Comparison of ENCODE assay signal across 8 mouse cellular contexts in the genomic region with DNA sequence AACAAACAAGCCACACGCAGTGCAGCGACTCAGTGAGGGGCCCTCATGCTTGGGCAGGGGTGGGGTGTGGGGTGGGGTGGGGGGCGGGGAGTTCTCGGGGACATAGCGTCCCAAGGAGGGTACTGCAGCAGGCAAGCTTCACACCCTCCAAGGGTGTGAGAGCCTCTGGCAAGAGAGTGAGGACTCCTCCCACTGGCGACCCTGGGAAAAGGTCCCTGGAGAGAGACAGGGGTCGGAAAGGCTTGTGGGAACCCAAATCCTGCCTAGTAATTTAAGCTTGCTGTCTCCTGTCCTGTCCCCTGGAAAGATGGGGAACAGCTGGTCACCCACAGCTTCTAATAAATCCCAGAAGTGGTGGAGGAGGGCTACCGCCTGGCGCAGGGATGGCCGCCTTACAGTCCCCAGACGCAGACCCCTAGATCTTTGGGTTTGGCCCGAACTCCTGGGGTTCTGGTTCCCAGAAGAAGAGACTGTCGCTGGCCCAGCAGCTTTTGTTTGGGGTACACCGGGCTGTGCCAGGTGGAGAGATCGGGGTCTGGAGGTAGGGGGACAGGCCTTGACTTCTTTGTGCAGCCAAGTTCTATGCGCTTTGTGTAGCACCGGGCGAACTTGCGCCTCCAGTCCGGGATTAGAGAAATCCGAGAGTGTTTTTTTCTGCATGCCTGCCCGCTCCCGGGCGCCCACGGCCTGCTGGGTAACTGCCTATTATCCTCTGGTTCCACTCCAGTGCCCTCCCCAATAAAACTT. TPM values are rescaled to one million over a fixed set of nuclear protein-coding genes. Genes with fewer than 3 reads are reported as not detected.
DNase-seq lines count a peak whose midpoint lies in the region; ATAC-seq lines count a peak whose summit lies in the region.

No protein-coding gene starts in this region.

- no peak overlapping the region for H3K4me3 ChIP-seq in heart, embryonic 12.5 days
- H3K4me3 ChIP-seq in hindbrain, embryonic 15.5 days: no peak overlapping the region
- H3K4me3 ChIP-seq in limb, embryonic 13.5 days: peak overlapping the region; percentile 27

- peak overlapping the region; percentile 52 for H3K4me2 ChIP-seq in heart, embryonic 12.5 days
- peak overlapping the region; percentile 47 for H3K4me2 ChIP-seq in hindbrain, embryonic 15.5 days
- peak overlapping the region; percentile 59 for H3K4me2 ChIP-seq in limb, embryonic 13.5 days (replicated peaks)

- peaks cover 92% of the 10 kb centered on the region for H3K27me3 ChIP-seq in heart, embryonic 12.5 days (replicated peaks)
- H3K27me3 ChIP-seq in hindbrain, embryonic 15.5 days: peaks cover 18% of the 10 kb centered on the region; the same call in 1 of the 2 replicates
- peaks cover 95% of the 10 kb centered on the region for H3K27me3 ChIP-seq in limb, embryonic 13.5 days

- no peaks in the 10 kb centered on the region for H3K36me3 ChIP-seq in heart, embryonic 12.5 days
- H3K36me3 ChIP-seq in hindbrain, embryonic 15.5 days: no peaks in the 10 kb centered on the region
- no peaks in the 10 kb centered on the region for H3K36me3 ChIP-seq in limb, embryonic 13.5 days

- ATAC-seq in heart, embryonic 12.5 days (ENCODE audit: insufficient number of reproducible peaks, low FRiP score): no peak
- ATAC-seq in hindbrain, embryonic 15.5 days (ENCODE audit: low FRiP score, low read depth): 0 out of 2 replicates have a peak, but pooled peaks have one; percentile 32
- ATAC-seq in limb, embryonic 13.5 days (ENCODE audit: low FRiP score, low read depth): peak; percentile 69

- H3K9ac ChIP-seq in heart, embryonic 12.5 days: no peak overlapping the region
- 0 out of 2 replicates have a peak overlapping the region, but pooled peaks have one; percentile 15 for H3K9ac ChIP-seq in hindbrain, embryonic 15.5 days
- peak overlapping the region; percentile 26 for H3K9ac ChIP-seq in limb, embryonic 13.5 days

- H3K27ac ChIP-seq in heart, embryonic 12.5 days (ENCODE audit: poor library complexity, severe bottlenecking): no peak overlapping the region
- H3K27ac ChIP-seq in hindbrain, embryonic 15.5 days (replicated peaks): peak overlapping the region; percentile 70
- H3K27ac ChIP-seq in limb, embryonic 13.5 days: no peak overlapping the region

- DNase-seq in heart, postnatal 36 days: no peak
- peak; percentile 69 for DNase-seq in retina, postnatal 1 day
- no peak for DNase-seq in frontal cortex, postnatal 10 days (ENCODE audit: low spot score in 2 of 2)
- no peak for DNase-seq in gastrocnemius, postnatal 25 days
- DNase-seq in gastrocnemius, adult 8-10 months (ENCODE audit: low spot score in 2 of 2): no peak

- 2% methylated on average over 24 of the region's 25 CpGs for WGBS in heart, embryonic 12.5 days
- under 1% methylated on average over 25 of the region's 25 CpGs for WGBS in hindbrain, embryonic 15.5 days
- 1% methylated on average over 25 of the region's 25 CpGs for WGBS in limb, embryonic 13.5 days

- 0 out of 2 replicates have a peak, but pooled peaks cover 10% of the 10 kb centered on the region for H3K4me1 ChIP-seq in heart, embryonic 12.5 days (replicated peaks)
- peaks cover 29% of the 10 kb centered on the region for H3K4me1 ChIP-seq in hindbrain, embryonic 15.5 days (replicated peaks)
- H3K4me1 ChIP-seq in limb, embryonic 13.5 days: peaks cover 34% of the 10 kb centered on the region

- intact Hi-C loops in heart, postnatal 36 days (cut with DNase I): no loop called here

- no peaks in the 10 kb centered on the region for H3K9me3 ChIP-seq in heart, embryonic 12.5 days (replicated peaks)
- H3K9me3 ChIP-seq in hindbrain, embryonic 15.5 days: no peaks in the 10 kb centered on the region
- H3K9me3 ChIP-seq in limb, embryonic 13.5 days: no peaks in the 10 kb centered on the region; the same call in 1 of the 2 replicates

RNA-seq across cellular contexts. Expression of a gene that starts 56.1 kb away (rescaled TPM):
- polyA plus RNA-seq in heart, embryonic 12.5 days (2016; fragmentation: Nextera tagmentation; extraction: Ambion mirVana): 0.09 TPM in 1 of 2 replicates, not detected in the other
- not detected for total RNA-seq in heart, postnatal 36 days (2021)
- 35.9 and 47.3 TPM in 2 replicates for polyA plus RNA-seq in hindbrain, embryonic 15.5 days (2015; fragmentation: Nextera tagmentation; extraction: Ambion mirVana)
- polyA plus RNA-seq in limb, embryonic 13.5 days (2015; fragmentation: Nextera tagmentation; extraction: Ambion mirVana): 0.09 TPM in 1 of 2 replicates, not detected in the other
- total RNA-seq in gastrocnemius, postnatal 25 days (2021): not detected
- total RNA-seq in gastrocnemius, adult 8-10 months (2022): not detected
